Mouse (Mus musculus) intestine, embryonic 15.5 days (tissue): Measurements from ENCODE around the gene Calm5. TPM values are rescaled to one million over a fixed set of nuclear protein-coding genes. Genes with fewer than 3 reads are reported as not detected.
A peak's percentile ranks its signal among the peaks of the same experiment; 100 is the strongest.

Source experiments
- ATAC-seq: fragments of 200-750 bp; cut with Nextera tagmentation; 2 replicates; pipeline ENCODE4 v1.8.0; 2017; ENCODE audit warnings: moderate TSS enrichment, moderate library complexity
- H3K27ac ChIP-seq: fragments of 300-500 bp; sonication (generic); 2 replicates; pipeline ENCODE4 v1.5.1; 2015; ENCODE audit warnings: mild to moderate bottlenecking, inconsistent platforms
- H3K27me3 ChIP-seq: fragments of 300-500 bp; sonication (generic); replicated peaks from 2 replicates; pipeline ENCODE4 v1.6.1; 2015; ENCODE audit warnings: inconsistent platforms
- H3K36me3 ChIP-seq: fragments of 300-500 bp; sonication (generic); 2 replicates; pipeline ENCODE4 v1.6.1; 2015; ENCODE audit warnings: inconsistent platforms
- H3K4me1 ChIP-seq: fragments of 300-500 bp; sonication (generic); replicated peaks from 2 replicates; pipeline ENCODE4 v1.6.1; 2015; ENCODE audit warnings: inconsistent platforms
- H3K4me2 ChIP-seq: fragments of 300-500 bp; sonication (generic); replicated peaks from 2 replicates; pipeline ENCODE4 v1.6.1; 2015; ENCODE audit warnings: mild to moderate bottlenecking, inconsistent platforms
- H3K4me3 ChIP-seq: fragments of 300-500 bp; sonication (generic); replicated peaks from 2 replicates; pipeline ENCODE4 v1.5.1; 2015; ENCODE audit warnings: inconsistent platforms
- H3K9ac ChIP-seq: fragments of 300-500 bp; sonication (generic); 2 replicates; pipeline ENCODE4 v1.6.1; 2015; ENCODE audit warnings: inconsistent platforms
- H3K9me3 ChIP-seq: fragments of 300-500 bp; sonication (generic); 2 replicates; pipeline ENCODE4 v1.6.1; 2016; ENCODE audit warnings: inconsistent platforms
- WGBS: fragments of 180-500 bp; shearing (Covaris S2); methylation state at CpG from one replicate; pipeline ENCODE4 v1.1.7; 2015; 5-methylcytosine and 5-hydroxymethylcytosine counted together
- polyA plus RNA-seq: library from polyadenylated mRNA; unstranded; fragments of >200 nt; fragmentation: Nextera tagmentation; extraction: Ambion mirVana; gene quantifications from 2 replicates; pipeline ENCODE4 v1.2.1, GENCODE M21; 2015

Calm5 gene
- polyA plus RNA-seq, 1 experiment from 2014 or later, result not detected

GRCm38 (mm10) chr13:3869901-3870300 lies 15.9 kb downstream of the Calm5 start:
- Histone ChIP-seq H3K4me3 (no peak overlapping the region), H3K27me3 (no peaks in the 10 kb centered on the region), H3K36me3 (no peaks in the 10 kb centered on the region), H3K4me1 (peaks cover 6% of the 10 kb centered on the region), H3K27ac (no peak overlapping the region), H3K9me3 (no peaks in the 10 kb centered on the region), H3K4me2 (no peak overlapping the region), H3K9ac (no peak overlapping the region)
- ATAC-seq, result no peak

GRCm38 (mm10) chr13:3872832-3873231 lies 18.9 kb downstream of the Calm5 start:
- H3K9me3 ChIP-seq, result no peaks in the 10 kb centered on the region
- H3K9ac ChIP-seq, result no peak overlapping the region
- H3K4me3 ChIP-seq, result no peak overlapping the region
- no peak for ATAC-seq
- no peak overlapping the region for H3K4me2 ChIP-seq
- WGBS, result 91% methylated on average over 4 of the region's 4 CpGs
- peaks cover 11% of the 10 kb centered on the region; the same call in 1 of the 2 replicates for H3K4me1 ChIP-seq
- H3K27ac ChIP-seq, result no peak overlapping the region
- H3K36me3 ChIP-seq, result no peaks in the 10 kb centered on the region
- H3K27me3 ChIP-seq, result no peaks in the 10 kb centered on the region

- peaks cover 11% of the 10 kb centered on the region; the same call in 1 of the 2 replicates for H3K4me1 ChIP-seq
- no peak for ATAC-seq
- WGBS, result 60% methylated on average over 6 of the region's 6 CpGs
- H3K27ac ChIP-seq, result 0 out of 2 replicates have a peak overlapping the region, but pooled peaks have one; percentile 6
- no peaks in the 10 kb centered on the region for H3K9me3 ChIP-seq
- no peak overlapping the region for H3K9ac ChIP-seq
- H3K27me3 ChIP-seq, result no peaks in the 10 kb centered on the region
- H3K4me3 ChIP-seq, result no peak overlapping the region
- no peak overlapping the region for H3K4me2 ChIP-seq
- 0 out of 2 replicates have a peak, but pooled peaks cover 3% of the 10 kb centered on the region for H3K36me3 ChIP-seq
These were observed 22.5 kb downstream of the Calm5 start for GRCm38 (mm10) chr13:3876448-3876847.

- Histone ChIP-seq H3K4me1 (peaks cover 11% of the 10 kb centered on the region; the same call in 1 of the 2 replicates), H3K27ac (0 out of 2 replicates have a peak overlapping the region, but pooled peaks have one; percentile 6), H3K27me3 (no peaks in the 10 kb centered on the region), H3K9ac (no peak overlapping the region), H3K4me3 (no peak overlapping the region), H3K4me2 (no peak overlapping the region), H3K9me3 (no peaks in the 10 kb centered on the region), H3K36me3 (0 out of 2 replicates have a peak, but pooled peaks cover 6% of the 10 kb centered on the region)
- ATAC-seq, result no peak
- WGBS, result 56% methylated on average over 6 of the region's 6 CpGs
These were observed 23.2 kb downstream of the Calm5 start for GRCm38 (mm10) chr13:3877185-3877584.

GRCm38 (mm10) chr13:3877679-3878220 lies 23.8 kb downstream of the Calm5 start:
- no peak overlapping the region for H3K9ac ChIP-seq
- peaks cover 11% of the 10 kb centered on the region; the same call in 1 of the 2 replicates for H3K4me1 ChIP-seq
- H3K9me3 ChIP-seq, result no peaks in the 10 kb centered on the region
- ATAC-seq, result no peak
- 0 out of 2 replicates have a peak, but pooled peaks cover 6% of the 10 kb centered on the region for H3K36me3 ChIP-seq
- WGBS, result 51% methylated on average over 4 of the region's 4 CpGs
- no peak overlapping the region for H3K4me2 ChIP-seq
- H3K27ac ChIP-seq, result no peak overlapping the region
- no peak overlapping the region for H3K4me3 ChIP-seq
- H3K27me3 ChIP-seq, result no peaks in the 10 kb centered on the region

GRCm38 (mm10) chr13:3886663-3887062 lies 32.7 kb downstream of the Calm5 start:
- peaks cover 23% of the 10 kb centered on the region for H3K36me3 ChIP-seq
- WGBS, result 90% methylated on average over 7 of the region's 7 CpGs
- no peaks in the 10 kb centered on the region for H3K9me3 ChIP-seq
- H3K27ac ChIP-seq, result no peak overlapping the region
- H3K9ac ChIP-seq, result no peak overlapping the region
- no peak for ATAC-seq
- H3K27me3 ChIP-seq, result no peaks in the 10 kb centered on the region
- H3K4me1 ChIP-seq, result no peaks in the 10 kb centered on the region
- H3K4me2 ChIP-seq, result no peak overlapping the region
- no peak overlapping the region for H3K4me3 ChIP-seq

- no peak for ATAC-seq
- no peaks in the 10 kb centered on the region for H3K9me3 ChIP-seq
- H3K27ac ChIP-seq, result no peak overlapping the region
- peak overlapping the region; percentile 26; the same call in 1 of the 2 replicates for H3K4me2 ChIP-seq
- WGBS, result 77% methylated on average over 3 of the region's 3 CpGs
- H3K4me3 ChIP-seq, result no peak overlapping the region
- H3K27me3 ChIP-seq, result no peaks in the 10 kb centered on the region
- H3K36me3 ChIP-seq, result peaks cover 22% of the 10 kb centered on the region
- no peaks in the 10 kb centered on the region for H3K4me1 ChIP-seq
- no peak overlapping the region for H3K9ac ChIP-seq
These were observed 35.1 kb downstream of the Calm5 start for GRCm38 (mm10) chr13:3889111-3889510.

GRCm38 (mm10) chr13:3890061-3890460 lies 36.1 kb downstream of the Calm5 start:
- Histone ChIP-seq H3K4me3 (peak overlapping the region; percentile 17; the same call in 1 of the 2 replicates), H3K27ac (0 out of 2 replicates have a peak overlapping the region, but pooled peaks have one; percentile 40), H3K9me3 (no peaks in the 10 kb centered on the region), H3K4me2 (peak overlapping the region; percentile 48), H3K36me3 (peaks cover 21% of the 10 kb centered on the region), H3K27me3 (no peaks in the 10 kb centered on the region), H3K4me1 (no peaks in the 10 kb centered on the region), H3K9ac (no peak overlapping the region)
- WGBS, result 43% methylated on average over 8 of the region's 8 CpGs
- no peak for ATAC-seq

- H3K9ac ChIP-seq, result peak overlapping the region; percentile 49
- H3K4me1 ChIP-seq, result no peaks in the 10 kb centered on the region
- H3K4me2 ChIP-seq, result peak overlapping the region; percentile 55
- peak overlapping the region; percentile 69 for H3K27ac ChIP-seq
- ATAC-seq, result peak; percentile 72
- H3K36me3 ChIP-seq, result peaks cover 18% of the 10 kb centered on the region; the same call in 1 of the 2 replicates
- 26% methylated on average over 8 of the region's 8 CpGs for WGBS
- H3K27me3 ChIP-seq, result no peaks in the 10 kb centered on the region
- peak overlapping the region; percentile 55 for H3K4me3 ChIP-seq
- H3K9me3 ChIP-seq, result no peaks in the 10 kb centered on the region
These were observed 37.6 kb downstream of the Calm5 start for GRCm38 (mm10) chr13:3891479-3892087.

- no peak for ATAC-seq
These were observed 38.6 kb downstream of the Calm5 start for GRCm38 (mm10) chr13:3892601-3893000.

GRCm38 (mm10) chr13:3893126-3893734 lies 39.3 kb downstream of the Calm5 start:
- WGBS, result under 1% methylated on average over 35 of the region's 35 CpGs
- Histone ChIP-seq H3K36me3 (peaks cover 4% of the 10 kb centered on the region; the same call in 1 of the 2 replicates), H3K27ac (peak overlapping the region; percentile 79), H3K9ac (peak overlapping the region; percentile 63), H3K9me3 (no peaks in the 10 kb centered on the region), H3K4me2 (peak overlapping the region; percentile 55), H3K27me3 (no peaks in the 10 kb centered on the region), H3K4me3 (peak overlapping the region; percentile 55), H3K4me1 (no peaks in the 10 kb centered on the region)
- ATAC-seq, result peak; percentile 96

More at GRCm38 (mm10) chr13:3892601-3893000, 38.6 kb downstream of the Calm5 start:
- WGBS, result 7% methylated on average over 7 of the region's 7 CpGs
- Histone ChIP-seq H3K27ac (peak overlapping the region; percentile 69), H3K4me1 (no peaks in the 10 kb centered on the region), H3K4me2 (peak overlapping the region; percentile 55), H3K36me3 (peaks cover 9% of the 10 kb centered on the region; the same call in 1 of the 2 replicates), H3K4me3 (peak overlapping the region; percentile 55), H3K27me3 (no peaks in the 10 kb centered on the region), H3K9ac (peak overlapping the region; percentile 49), H3K9me3 (no peaks in the 10 kb centered on the region)

- Histone ChIP-seq H3K4me2 (no peak overlapping the region), H3K27ac (peak overlapping the region; percentile 29; the same call in 1 of the 2 replicates), H3K27me3 (no peaks in the 10 kb centered on the region), H3K4me3 (no peak overlapping the region), H3K4me1 (no peaks in the 10 kb centered on the region), H3K9me3 (no peaks in the 10 kb centered on the region), H3K36me3 (no peaks in the 10 kb centered on the region), H3K9ac (no peak overlapping the region)
- ATAC-seq, result no peak
- WGBS, result 67% methylated on average over 8 of the region's 8 CpGs
These were observed 40.6 kb downstream of the Calm5 start for GRCm38 (mm10) chr13:3894549-3894948.
